Mouse (Mus musculus): Measurements from ENCODE around the gene Erbb3.
"Not testable (repeated sequence)": the region's sequence is repeated elsewhere in the genome, so short reads cannot be mapped to it uniquely, and the experiment has no call there.

Gene Erbb3

DNA sequence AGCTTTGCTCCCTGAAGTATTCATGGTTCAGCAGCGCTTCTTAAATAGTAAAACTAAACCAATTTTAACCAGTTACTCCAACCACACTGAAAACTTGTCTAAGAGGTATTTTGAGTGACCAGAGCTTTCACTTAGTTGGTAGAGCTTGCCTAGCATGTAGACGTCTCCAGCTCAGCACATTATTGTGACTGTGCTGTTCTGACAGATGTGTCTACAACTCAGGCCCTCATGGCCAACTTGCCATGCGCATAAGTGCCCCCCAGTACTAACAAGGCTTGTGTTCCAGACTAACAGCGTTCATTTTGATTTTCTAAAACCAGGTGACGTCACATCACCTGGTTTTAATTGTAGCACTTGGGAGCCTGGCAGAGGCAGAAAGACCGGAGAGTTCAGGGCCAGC lies 32.5 kb downstream of the Erbb3 start:
- DNase-seq = no peak

DNA sequence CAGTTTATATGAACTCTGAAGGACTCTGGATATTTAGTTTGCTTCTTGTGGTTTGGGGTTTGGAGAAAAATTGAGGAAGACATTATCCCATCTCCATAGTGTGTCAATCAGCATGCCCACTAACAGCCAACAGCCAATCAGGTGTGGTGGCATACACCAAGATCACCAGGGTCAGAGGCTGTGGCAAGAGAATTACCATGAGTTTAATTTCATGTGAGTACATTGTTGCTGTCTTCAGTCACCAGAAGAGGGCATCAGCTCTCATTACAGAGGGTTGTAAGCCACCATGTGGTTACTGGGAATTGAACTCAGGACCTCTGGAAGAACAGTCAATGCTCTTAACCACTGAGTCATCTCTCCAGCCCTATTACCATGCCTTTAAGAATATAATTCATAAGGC lies 33.2 kb downstream of the Erbb3 start:
- DNase-seq = peak; percentile 24

DNA sequence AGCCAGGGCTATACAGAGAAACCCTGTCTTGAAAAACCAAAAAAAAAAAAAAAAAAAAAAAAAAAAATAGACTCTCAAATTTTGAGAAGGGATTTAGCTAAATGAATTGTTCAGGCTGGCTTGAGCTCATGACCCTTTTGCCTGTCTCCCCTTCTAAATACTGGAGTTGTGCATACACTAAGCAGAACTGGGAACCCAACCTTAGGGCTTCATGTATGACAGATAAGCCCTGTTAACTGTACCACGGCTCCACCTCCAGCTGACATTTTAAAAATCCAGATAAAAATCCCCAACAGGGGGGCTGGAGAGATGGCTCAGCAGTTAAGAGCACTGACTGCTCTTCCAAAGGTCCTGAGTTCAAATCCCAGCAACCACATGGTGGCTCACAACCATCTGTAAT lies 33.9 kb downstream of the Erbb3 start:
- not testable (repeated sequence) for DNase-seq

DNA sequence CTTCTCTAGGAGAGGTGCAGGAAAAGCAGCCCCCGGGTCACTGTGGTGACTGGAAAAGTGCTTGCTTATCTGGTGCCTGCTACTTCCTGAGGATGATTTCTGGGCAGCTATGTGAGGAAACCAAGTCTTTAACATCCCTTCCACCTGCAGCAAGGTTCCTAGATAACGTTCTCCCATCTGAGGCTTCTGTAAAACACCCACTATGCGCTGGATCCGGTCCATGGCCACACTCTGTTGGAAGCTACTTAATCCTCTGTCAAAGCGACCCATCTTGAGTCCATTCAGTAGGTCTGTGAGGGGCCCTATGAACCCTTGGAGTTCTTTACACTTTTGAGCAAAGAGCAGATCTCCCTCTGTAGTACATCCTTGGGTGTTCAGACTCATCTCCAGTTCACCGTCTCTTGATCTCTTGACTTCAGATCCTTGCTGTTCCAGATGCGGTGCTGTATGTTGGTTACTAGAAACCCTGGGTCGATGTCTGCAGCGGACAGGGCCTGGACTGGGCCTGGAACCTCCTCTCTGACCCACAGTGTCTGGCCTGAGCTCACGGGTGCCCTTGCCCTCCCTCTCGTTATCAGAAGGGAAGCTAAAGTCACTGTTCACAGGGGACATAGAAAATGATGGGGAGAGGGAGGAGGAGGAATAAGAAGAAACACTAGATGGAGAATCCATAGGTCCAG lies 39.2 kb downstream of the Erbb3 start:
- not testable (repeated sequence) for DNase-seq

DNA sequence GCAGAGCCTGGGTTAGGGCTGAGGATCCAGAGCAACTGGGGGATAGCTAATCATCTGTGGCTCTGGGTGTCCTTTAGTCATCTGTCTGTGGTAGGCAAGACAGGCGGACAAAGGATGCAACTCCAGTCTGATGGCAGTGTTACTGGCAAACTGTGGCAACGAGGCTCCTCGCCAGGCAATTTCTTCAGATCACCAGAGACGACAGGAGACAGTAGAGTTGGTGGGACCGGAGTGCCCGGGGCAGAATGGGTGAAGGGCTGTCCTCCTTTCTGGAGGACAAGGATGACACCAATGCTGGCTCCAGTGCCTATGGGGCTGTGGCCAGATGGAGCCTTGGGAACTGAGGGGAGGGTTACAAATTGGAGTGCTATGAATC lies 39.8 kb downstream of the Erbb3 start:
- DNase-seq = peak; percentile 11

DNA sequence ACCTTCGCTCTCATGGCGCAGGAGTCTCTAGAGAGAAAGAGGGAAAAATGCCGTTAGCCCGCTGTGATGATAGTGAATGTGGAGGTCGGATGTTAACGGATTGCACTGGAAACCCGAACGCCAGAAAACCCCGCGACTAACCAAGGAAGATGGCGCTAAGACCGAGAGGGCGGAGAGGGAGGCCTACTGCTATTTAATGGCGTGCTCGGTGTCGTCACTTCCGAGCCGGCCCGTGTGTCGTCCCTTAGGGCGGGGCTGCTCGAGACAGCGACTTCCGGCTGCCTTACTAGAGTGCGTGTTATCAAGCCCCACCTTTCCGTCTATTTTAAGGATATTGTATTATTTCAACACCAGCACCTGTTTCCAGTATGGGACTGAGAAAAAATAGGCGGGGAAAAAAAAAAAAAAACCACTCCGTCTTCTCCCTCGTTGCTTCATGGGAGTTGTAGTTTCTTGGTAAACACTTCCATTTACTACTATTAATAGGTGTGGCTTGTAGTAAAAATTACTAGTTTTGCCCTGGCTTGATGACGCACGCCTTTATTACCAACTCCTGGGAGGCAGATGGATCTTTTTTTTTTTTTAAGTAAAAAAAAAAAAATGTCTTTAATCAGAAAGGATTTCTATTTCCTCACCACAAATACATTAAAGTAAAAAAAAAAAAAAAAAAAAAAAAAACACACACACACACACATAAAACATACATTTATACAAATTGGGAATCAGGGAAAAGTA lies 40.3 kb downstream of the Erbb3 start, which contains the start of gene Rpl41:
Rpl41 (minus strand) TSS at position 359 of the 735 bp plus-strand sequence.
- peak; percentile 97 for DNase-seq

DNA sequence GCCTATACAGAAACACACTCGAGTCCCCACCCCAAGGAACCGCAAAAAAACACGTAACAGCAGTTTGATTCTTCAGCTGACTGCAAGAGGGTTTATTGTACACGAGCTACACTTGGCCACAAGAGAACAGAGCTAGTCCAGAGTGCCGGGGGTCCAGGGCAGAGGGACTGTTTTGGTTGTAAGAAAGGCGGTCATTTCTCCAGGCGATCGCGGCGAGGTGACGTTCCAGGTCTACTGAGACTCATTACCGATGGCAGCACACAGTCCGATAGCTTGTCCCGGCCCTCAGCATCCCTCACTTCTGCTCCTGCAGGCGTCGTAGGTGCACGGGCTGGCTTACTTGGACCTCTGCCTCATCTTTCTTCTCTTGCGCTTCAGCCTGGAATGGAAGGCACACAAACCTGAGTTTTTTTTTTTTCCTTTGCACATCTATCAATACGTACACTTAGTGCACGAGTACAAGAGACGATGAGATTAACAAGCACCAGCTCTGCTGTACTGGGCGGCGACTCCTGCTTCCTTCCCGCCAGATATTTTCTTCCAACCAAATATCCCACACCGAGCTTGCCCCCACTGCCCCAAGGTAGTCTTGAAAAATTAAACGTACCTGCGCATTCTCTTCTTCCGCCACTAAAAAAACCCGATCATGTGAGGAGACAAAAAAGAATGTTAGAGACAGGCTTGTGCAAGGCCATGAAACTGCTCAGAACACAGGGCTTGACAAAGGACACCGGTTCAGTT lies 41.2 kb downstream of the Erbb3 start:
- DNase-seq = not testable (repeated sequence)

DNA sequence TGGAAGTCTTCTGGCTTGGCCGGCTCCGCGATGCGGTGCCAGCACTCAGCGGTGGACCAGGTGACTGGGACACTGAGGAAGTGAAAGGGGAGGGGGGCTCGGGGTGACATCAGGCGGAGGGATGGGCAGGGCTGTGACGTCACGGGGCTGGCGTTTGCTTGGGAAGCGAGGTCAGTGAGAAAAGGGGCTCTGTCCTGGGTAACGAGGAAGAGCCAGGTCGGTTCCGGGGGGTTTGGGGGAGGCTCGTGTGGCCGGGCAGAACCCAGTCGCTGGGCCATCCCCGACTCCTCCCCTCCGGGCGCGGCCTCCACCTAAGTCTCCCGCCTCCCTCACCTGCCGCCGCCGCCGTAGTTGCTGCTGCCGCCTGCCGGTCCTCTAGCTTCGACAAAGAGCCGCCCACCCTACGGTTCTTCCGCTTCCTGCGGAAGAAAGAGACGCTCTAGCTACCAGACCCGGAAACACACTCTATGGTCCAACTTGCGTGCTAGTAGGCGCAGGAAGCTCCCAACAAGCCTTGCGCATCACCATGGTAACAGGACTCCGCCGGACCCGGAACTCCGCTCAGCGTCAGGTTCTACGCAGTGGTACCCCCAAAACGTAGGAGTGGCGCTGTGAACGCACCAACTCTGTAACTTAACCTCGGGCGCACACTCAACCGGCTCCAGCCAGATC lies 42.0 kb downstream of the Erbb3 start, which contains the start of gene Zc3h10:
Zc3h10 (minus strand) TSS at position 414 of the 672 bp plus-strand sequence.
- peak; percentile 99 for DNase-seq

DNA sequence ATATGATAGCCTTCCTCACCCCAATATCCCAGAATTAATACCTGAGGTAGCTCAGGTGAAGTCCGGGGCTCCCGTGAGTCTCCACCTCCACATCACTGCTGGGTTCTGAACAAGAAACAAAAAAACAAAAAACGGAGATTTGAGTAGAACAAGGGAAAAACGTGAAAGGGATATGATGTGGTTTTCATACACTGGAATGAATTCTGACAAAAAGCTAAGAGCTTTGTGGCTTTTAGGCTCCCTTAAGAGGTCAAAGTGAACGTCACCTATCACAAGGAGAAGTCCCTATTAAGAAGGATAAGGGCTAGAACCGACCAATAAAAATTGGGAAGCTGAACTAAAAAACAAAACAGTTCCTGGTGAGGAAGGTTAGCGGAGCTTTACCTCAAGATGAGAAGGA lies 42.7 kb downstream of the Erbb3 start:
- no peak for DNase-seq

DNA sequence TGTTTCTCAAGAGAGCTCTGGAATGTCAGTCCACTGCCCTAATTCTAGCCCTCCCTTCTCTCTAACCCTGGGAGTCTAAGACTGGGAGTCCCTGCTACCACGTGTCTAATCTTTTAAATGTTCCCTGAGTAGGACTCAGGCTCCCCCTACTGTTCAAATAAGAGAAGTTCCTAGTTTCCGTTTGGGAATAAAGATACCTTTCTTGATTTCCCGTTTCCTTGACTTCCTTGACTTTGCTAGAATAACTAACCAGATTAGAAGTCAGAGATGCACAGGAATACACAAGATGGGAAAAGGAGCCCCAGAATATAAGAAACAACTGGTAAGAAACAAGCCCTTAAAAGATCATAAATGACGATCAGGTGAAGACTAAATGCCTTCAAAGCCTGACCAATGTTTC lies 43.1 kb downstream of the Erbb3 start:
- peak; percentile 84 for DNase-seq

DNA sequence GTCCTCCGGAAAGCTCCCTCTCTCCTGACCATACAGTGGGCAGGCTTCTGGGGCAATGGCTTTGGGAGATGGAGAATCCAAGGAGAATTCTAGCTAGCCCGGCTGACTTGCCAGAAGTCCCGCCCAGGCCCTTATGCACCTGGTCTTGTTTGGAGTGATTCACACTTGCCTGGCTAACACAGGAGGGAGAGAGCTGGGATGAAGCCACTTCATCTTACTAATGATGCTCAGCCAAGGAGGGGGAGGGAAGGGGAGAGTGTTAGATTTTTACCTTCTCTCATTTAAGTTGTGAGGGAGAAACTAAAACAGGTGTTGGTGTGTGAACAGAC lies 43.9 kb downstream of the Erbb3 start:
- DNase-seq = no peak

DNA sequence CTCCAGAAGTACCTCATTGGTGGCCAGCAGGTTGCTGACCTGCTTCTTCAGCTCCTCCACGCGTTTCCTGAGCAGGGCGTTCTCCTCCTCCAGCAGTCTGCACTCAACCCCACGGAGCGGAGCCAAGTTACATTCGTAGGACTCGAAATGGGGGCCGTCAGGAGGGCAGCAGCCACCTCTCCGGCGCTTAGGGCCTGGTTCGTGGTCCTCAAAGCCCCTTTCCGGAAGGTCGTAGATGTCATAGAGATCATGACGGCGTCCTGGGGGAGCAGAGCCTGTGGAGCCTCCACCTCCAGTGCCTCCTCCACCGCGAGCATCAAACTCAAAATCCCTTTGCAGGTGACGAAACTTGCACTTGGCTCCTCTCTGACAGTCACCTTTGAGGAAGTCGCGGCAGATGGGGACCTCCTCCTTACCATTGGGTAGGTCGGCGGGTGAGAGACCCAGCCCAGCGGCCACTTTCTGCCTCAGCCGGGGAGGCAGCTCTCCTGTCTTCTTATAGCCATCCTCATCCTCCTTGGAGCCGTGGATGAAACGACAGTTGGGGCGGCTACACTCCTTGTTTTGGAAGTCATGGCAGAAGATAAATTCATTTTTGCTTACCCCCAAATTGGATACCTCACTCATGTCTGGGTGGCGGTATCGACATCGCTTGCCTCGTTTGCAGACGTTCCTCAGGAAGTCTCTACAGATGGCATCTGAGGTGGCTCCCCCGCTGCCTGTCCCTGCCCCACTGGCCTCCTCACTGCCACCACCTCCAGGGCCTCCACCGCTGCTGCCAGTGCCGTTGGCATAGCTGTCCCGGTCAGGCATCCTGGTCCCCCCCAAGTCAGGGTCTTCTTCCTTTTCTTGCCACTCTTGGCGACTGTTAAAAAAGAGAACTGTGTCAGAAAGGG lies 44.5 kb downstream of the Erbb3 start:
- DNase-seq = no peak

DNA sequence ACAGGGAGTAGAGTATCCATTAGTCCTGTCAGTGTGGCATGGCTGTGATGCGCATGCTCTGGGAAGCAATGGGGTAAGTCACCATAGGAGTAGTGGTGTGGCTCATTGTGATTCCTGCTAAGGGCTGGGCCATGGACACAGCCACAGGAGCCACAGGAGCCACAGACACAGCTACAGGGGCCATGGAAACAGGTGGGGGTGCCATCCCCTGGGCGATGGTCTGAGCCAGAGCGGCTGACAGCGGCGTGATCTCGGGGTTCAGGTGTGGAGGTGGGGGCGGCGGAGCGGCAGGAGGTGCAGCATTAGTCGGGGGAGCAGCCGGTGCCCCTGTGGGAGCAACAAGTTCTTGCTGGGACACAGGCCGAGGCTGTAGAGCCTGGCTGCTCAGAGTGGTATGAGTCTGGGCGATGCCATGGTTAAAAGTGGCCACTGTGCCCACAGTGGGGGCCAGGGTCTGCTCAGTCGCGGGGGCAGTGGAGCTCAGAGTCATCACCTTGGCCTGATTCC lies 45.2 kb downstream of the Erbb3 start:
- no peak for DNase-seq

DNA sequence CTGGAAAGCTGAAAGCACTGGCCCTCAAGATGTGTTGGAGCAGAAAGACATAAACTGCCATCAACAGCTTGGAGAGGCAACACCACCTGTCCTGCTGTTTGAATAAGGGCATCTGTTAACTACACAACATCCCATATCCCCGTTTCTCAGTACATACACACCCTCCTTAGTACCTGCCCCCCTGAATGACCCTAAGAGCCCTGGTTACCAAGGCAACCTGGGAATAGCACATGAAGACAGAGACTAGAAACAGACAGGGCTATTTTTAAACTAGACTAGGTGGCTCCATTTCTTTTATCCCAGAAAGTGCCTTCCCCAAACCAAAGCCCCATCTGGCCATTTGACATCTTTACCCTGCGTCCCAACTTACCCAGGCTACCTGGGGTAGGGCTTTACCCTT lies 46.4 kb downstream of the Erbb3 start:
- no peak for DNase-seq

DNA sequence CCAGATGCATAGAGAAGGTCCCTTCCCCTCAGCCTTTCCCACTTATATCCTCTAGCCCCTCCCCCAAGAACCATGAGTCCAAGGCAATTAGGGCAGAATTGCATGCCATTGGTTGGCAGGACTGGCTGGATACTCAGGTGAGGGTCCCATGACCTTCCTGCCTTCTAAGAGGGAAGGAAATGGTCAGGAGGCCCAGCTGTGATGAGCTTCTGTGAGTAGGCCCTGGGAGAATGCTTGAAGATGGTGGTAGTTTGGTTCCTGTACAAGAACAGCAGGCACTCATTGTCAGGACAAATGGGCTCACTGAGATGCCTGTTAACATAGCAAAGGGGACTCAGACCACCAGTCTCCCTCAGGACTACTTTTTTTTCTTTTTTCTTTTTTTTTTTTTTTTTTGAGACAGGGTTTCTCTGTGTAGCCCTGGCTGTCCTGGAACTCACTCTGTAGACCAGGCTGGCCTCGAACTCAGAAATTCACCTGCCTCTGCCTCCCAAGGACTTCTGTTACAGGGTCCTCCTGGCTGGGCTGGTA lies 51.0 kb downstream of the Erbb3 start:
- DNase-seq = no peak

DNA sequence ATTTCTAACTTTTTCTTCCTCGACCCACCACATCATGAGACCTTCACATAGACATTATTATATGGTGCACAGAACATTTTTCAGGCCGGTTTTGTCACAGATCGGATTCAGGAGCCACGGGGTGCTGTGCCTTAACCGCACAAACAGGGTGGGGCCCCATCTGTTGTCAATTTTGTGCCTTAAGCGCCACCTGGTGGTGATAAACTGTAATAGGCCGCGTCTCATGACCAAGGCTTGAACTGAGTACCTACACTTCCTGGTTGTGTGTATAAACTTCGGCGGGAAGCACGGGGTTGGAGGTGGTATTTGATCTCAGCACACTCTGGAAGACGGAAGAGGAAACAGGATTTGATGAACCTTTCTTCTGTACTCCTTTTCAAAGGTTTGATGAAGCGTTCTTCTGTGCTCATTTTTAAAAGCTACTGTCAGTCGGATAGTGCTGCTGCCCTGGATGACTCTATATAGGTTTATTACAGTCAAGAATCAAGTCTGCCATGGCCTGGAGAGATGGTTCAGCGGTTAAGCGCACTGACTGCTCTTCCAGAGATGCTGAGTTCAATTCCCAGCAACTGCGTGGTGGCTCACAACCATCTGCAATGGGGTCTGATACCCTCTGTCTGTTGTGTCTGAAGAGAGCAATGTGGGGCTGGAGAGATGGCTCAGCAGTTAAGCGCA lies 53.0 kb downstream of the Erbb3 start:
- peak; percentile 93 for DNase-seq

DNA sequence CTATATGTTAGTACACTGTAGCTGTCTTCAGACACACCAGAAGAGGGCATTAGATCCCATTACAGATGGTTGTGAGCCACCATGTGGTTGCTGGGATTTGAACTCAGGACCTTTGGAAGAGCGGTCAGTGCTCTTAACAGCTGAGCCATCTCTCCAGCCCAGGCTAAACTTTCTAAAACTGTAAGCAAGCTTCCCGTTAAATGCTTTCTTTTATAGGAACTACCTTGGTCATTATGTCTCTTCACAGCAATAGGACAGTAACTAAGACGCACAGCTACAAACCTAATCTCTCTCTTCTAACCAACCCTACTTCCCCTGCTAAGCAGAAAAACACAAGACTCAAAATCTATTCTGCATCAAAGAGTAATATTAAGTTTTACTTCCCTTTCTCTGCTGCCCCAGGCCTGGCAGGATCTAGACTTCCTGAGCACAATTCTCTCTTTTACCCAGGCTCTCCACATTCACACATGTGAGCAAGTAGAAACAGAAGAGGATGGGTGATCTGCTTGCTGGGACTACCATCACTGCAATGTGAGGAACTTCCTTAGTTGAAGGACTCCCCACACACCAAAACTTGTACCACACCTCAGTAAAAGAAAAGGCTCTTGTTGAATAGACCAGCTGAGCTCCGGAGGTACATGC lies 53.7 kb downstream of the Erbb3 start:
- no peak for DNase-seq

DNA sequence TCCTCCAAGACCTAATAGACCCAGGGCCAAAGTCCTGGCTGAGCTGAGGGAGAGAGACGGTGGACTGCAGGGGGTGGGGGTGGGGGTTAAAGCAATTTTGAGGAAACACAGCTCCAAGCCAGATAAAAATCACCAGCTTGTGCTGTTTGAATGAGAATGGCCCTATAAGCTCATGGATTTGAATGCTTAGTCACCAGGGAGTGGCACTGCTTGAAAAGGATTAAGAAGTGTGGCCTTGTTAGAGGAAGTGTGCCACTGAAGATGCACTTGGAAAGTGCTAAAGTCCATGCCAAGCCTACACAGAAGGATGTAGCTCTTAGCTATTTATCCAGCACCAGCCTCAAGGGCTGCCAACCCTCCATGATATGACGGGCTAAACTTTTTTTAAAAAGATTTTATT lies 54.2 kb downstream of the Erbb3 start:
- DNase-seq = no peak

DNA sequence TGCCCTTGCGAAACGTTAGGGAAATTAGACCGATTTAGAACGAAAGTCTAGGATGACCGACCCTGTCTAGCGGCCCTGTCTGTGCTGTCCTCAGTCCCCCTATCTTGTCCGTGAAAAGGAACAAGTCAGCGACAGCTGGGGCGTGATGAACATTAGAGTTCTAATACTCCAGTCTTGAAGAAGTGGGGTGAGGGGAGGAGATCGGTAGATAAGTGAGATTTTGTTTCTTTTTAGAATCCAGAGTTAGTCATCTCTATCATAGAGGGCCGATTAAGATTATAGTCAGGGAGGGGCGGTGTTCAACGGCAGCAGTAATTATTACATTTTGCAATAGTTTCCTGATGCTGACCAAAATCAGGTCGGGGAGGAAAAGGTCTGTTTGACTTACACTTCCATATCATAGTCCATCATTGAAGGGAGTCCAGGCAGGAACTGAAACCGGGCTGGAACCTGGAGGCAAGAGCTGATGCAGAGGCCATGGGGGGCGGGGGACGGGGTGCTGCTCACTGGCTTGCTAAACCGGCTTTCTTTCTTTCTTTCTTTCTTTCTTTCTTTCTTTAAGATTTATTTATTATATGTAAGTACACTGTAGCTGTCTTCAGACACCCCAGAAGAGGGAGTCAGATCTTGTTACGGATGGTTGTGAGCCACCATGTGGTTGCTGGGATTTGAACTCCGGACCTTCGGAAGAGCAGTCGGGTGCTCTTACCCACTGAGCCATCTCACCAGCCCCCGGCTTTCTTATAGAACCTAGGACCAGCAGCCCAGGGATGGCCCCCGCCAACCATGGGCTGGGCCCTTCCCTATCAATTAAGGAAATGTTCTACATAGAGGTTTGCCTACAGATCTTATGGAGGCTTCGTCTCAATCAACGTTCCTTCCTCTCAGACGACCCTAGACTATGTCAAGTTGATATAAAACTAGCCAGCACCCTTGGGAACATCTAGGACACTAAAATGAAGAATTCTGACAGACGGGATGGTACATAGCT lies 62.8 kb downstream of the Erbb3 start:
- DNase-seq = no peak
